Mouse (Mus musculus) heart, embryonic 16.5 days (tissue): ENCODE results near the gene Lamp1. TPM values are rescaled to one million over a fixed set of nuclear protein-coding genes. Genes with fewer than 3 reads are reported as not detected.
A peak's percentile ranks its signal among the peaks of the same experiment; 100 is the strongest.

Source experiments
- ATAC-seq: fragments of 200-750 bp; cut with Nextera tagmentation; replicated peaks from 2 replicates; pipeline ENCODE4 v1.8.0; 2017; ENCODE audit warnings: moderate number of reproducible peaks; ENCODE audit not compliant: insufficient read depth, low FRiP score; ENCODE audit errors: extremely low read depth
- H3K27ac ChIP-seq: fragments of 300-500 bp; sonication (generic); 2 replicates; pipeline ENCODE4 v1.5.1; 2014; ENCODE audit warnings: mild to moderate bottlenecking, low read length, control low read depth, moderate library complexity
- H3K27me3 ChIP-seq: fragments of 300-500 bp; sonication (generic); 2 replicates; pipeline ENCODE4 v1.6.1; 2014; ENCODE audit warnings: low read length, mixed read lengths; ENCODE audit not compliant: control insufficient read depth, insufficient read depth
- H3K36me3 ChIP-seq: fragments of 300-500 bp; sonication (generic); 2 replicates; pipeline ENCODE4 v1.6.1; 2014; ENCODE audit not compliant: control insufficient read depth, insufficient read depth
- H3K4me1 ChIP-seq: fragments of 300-500 bp; sonication (generic); 2 replicates; pipeline ENCODE4 v1.6.1; 2014; ENCODE audit warnings: low read length, mixed read lengths; ENCODE audit not compliant: control insufficient read depth, insufficient read depth
- H3K4me2 ChIP-seq: fragments of 300-500 bp; sonication (generic); 2 replicates; pipeline ENCODE4 v1.6.1; 2014; ENCODE audit warnings: low read depth, mild to moderate bottlenecking, control low read depth, low read length
- H3K4me3 ChIP-seq: fragments of 300-500 bp; sonication (generic); 2 replicates; pipeline ENCODE4 v1.5.1; 2014; ENCODE audit warnings: mild to moderate bottlenecking, control low read depth, low read length
- H3K9ac ChIP-seq: fragments of 300-500 bp; sonication (generic); 2 replicates; pipeline ENCODE4 v1.6.1; 2014; ENCODE audit warnings: low read length, control low read depth
- H3K9me3 ChIP-seq: fragments of 300-500 bp; sonication (generic); replicated peaks from 2 replicates; pipeline ENCODE4 v1.6.1; 2016; ENCODE audit warnings: low read length; ENCODE audit not compliant: control insufficient read depth
- WGBS: fragments of 180-500 bp; shearing (Covaris S2); extraction: QIAGEN DNeasy Blood & Tissue Kit; methylation state at CpG from one replicate; pipeline ENCODE4 v1.1.7; 2014; 5-methylcytosine and 5-hydroxymethylcytosine counted together
- polyA plus RNA-seq: library from polyadenylated mRNA; unstranded; fragments of >200 nt; fragmentation: Nextera tagmentation; extraction: Ambion mirVana; gene quantifications from 2 replicates; pipeline ENCODE4 v1.2.1, GENCODE M21; 2015

Lamp1 gene
- polyA plus RNA-seq, 1 experiment from 2014 or later, result 317 TPM

- WGBS, result 78% methylated on average over 8 of the region's 8 CpGs
- ATAC-seq, result no peak
- Histone ChIP-seq H3K4me2 (no peak overlapping the region), H3K9me3 (no peaks in the 10 kb centered on the region), H3K27ac (no peak overlapping the region), H3K36me3 (no peaks in the 10 kb centered on the region), H3K4me3 (no peak overlapping the region), H3K27me3 (no peaks in the 10 kb centered on the region), H3K9ac (no peak overlapping the region), H3K4me1 (no peaks in the 10 kb centered on the region; the same call in 1 of the 2 replicates)
Measured at GRCm38 (mm10) chr8:13186819-13187218, 27.9 kb downstream of the Lamp1 start.

GRCm38 (mm10) chr8:13187229-13187628 is 28.3 kb downstream of the Lamp1 start:
- H3K4me2 ChIP-seq, result no peak overlapping the region
- H3K9me3 ChIP-seq, result no peaks in the 10 kb centered on the region
- WGBS, result 80% methylated on average over 9 of the region's 9 CpGs
- H3K9ac ChIP-seq, result no peak overlapping the region
- no peaks in the 10 kb centered on the region for H3K4me1 ChIP-seq
- no peaks in the 10 kb centered on the region for H3K27me3 ChIP-seq
- no peaks in the 10 kb centered on the region for H3K36me3 ChIP-seq
- ATAC-seq, result no peak
- H3K27ac ChIP-seq, result no peak overlapping the region
- H3K4me3 ChIP-seq, result no peak overlapping the region

- H3K9ac ChIP-seq, result no peak overlapping the region
- H3K27me3 ChIP-seq, result no peaks in the 10 kb centered on the region
- no peaks in the 10 kb centered on the region for H3K9me3 ChIP-seq
- H3K27ac ChIP-seq, result no peak overlapping the region
- no peak for ATAC-seq
- no peaks in the 10 kb centered on the region for H3K4me1 ChIP-seq
- no peak overlapping the region for H3K4me2 ChIP-seq
- WGBS, result 77% methylated on average over 7 of the region's 7 CpGs
- H3K4me3 ChIP-seq, result no peak overlapping the region
- no peaks in the 10 kb centered on the region for H3K36me3 ChIP-seq
Measured at GRCm38 (mm10) chr8:13187638-13188037, 28.7 kb downstream of the Lamp1 start.

GRCm38 (mm10) chr8:13188052-13188555 is 29.1 kb downstream of the Lamp1 start:
- 88% methylated on average over 13 of the region's 13 CpGs for WGBS
- no peak overlapping the region for H3K4me2 ChIP-seq
- no peak for ATAC-seq
- H3K27ac ChIP-seq, result no peak overlapping the region
- H3K4me1 ChIP-seq, result no peaks in the 10 kb centered on the region
- H3K4me3 ChIP-seq, result no peak overlapping the region
- H3K9me3 ChIP-seq, result no peaks in the 10 kb centered on the region
- no peaks in the 10 kb centered on the region for H3K36me3 ChIP-seq
- H3K9ac ChIP-seq, result no peak overlapping the region
- H3K27me3 ChIP-seq, result no peaks in the 10 kb centered on the region

- WGBS, result 88% methylated on average over 1 of the region's 1 CpGs
- no peak overlapping the region for H3K9ac ChIP-seq
- H3K4me2 ChIP-seq, result no peak overlapping the region
- no peak overlapping the region for H3K27ac ChIP-seq
- no peak for ATAC-seq
- H3K9me3 ChIP-seq, result no peaks in the 10 kb centered on the region
- H3K4me1 ChIP-seq, result no peaks in the 10 kb centered on the region
- H3K4me3 ChIP-seq, result no peak overlapping the region
- H3K27me3 ChIP-seq, result no peaks in the 10 kb centered on the region
- no peaks in the 10 kb centered on the region for H3K36me3 ChIP-seq
Measured at GRCm38 (mm10) chr8:13188857-13189256, 29.9 kb downstream of the Lamp1 start.

GRCm38 (mm10) chr8:13190235-13190634 is 31.3 kb downstream of the Lamp1 start:
- Histone ChIP-seq H3K4me2 (no peak overlapping the region), H3K9me3 (no peaks in the 10 kb centered on the region), H3K27me3 (no peaks in the 10 kb centered on the region), H3K4me1 (no peaks in the 10 kb centered on the region), H3K27ac (no peak overlapping the region), H3K36me3 (no peaks in the 10 kb centered on the region), H3K9ac (no peak overlapping the region), H3K4me3 (no peak overlapping the region)
- ATAC-seq, result no peak
- WGBS, result 84% methylated on average over 8 of the region's 8 CpGs

GRCm38 (mm10) chr8:13194818-13195217 is 35.9 kb downstream of the Lamp1 start:
- no peak overlapping the region for H3K9ac ChIP-seq
- no peaks in the 10 kb centered on the region; the same call in 1 of the 2 replicates for H3K27me3 ChIP-seq
- H3K4me2 ChIP-seq, result no peak overlapping the region
- H3K4me1 ChIP-seq, result 0 out of 2 replicates have a peak, but pooled peaks cover 2% of the 10 kb centered on the region
- no peak for ATAC-seq
- 51% methylated on average over 10 of the region's 10 CpGs for WGBS
- H3K4me3 ChIP-seq, result no peak overlapping the region
- H3K36me3 ChIP-seq, result no peaks in the 10 kb centered on the region
- H3K9me3 ChIP-seq, result no peaks in the 10 kb centered on the region
- no peak overlapping the region for H3K27ac ChIP-seq

- Histone ChIP-seq H3K9ac (no peak overlapping the region), H3K9me3 (no peaks in the 10 kb centered on the region), H3K27me3 (peaks cover 3% of the 10 kb centered on the region; the same call in 1 of the 2 replicates), H3K27ac (no peak overlapping the region), H3K4me3 (no peak overlapping the region), H3K36me3 (no peaks in the 10 kb centered on the region), H3K4me1 (peaks cover 6% of the 10 kb centered on the region; the same call in 1 of the 2 replicates), H3K4me2 (no peak overlapping the region)
- no peak for ATAC-seq
- 83% methylated on average over 5 of the region's 5 CpGs for WGBS
Measured at GRCm38 (mm10) chr8:13197493-13197892, 38.5 kb downstream of the Lamp1 start.

GRCm38 (mm10) chr8:13199385-13200061 is 40.6 kb downstream of the Lamp1 start:
- Histone ChIP-seq H3K27ac (no peak overlapping the region), H3K9me3 (no peaks in the 10 kb centered on the region), H3K27me3 (peaks cover 10% of the 10 kb centered on the region; the same call in 1 of the 2 replicates), H3K4me1 (peaks cover 8% of the 10 kb centered on the region; the same call in 1 of the 2 replicates), H3K4me2 (peak overlapping the region; percentile 94), H3K9ac (peak overlapping the region; percentile 80; the same call in 1 of the 2 replicates), H3K4me3 (peak overlapping the region; percentile 84), H3K36me3 (no peaks in the 10 kb centered on the region)
- no peak for ATAC-seq
- 37% methylated on average over 14 of the region's 14 CpGs for WGBS
